Mouse (Mus musculus): ENCODE data around the gene Lsp1. TPM values are rescaled to one million over a fixed set of nuclear protein-coding genes. Genes with fewer than 3 reads are reported as not detected.

Gene Lsp1
- polyA plus RNA-seq, 1 experiment = 298 TPM

DNA sequence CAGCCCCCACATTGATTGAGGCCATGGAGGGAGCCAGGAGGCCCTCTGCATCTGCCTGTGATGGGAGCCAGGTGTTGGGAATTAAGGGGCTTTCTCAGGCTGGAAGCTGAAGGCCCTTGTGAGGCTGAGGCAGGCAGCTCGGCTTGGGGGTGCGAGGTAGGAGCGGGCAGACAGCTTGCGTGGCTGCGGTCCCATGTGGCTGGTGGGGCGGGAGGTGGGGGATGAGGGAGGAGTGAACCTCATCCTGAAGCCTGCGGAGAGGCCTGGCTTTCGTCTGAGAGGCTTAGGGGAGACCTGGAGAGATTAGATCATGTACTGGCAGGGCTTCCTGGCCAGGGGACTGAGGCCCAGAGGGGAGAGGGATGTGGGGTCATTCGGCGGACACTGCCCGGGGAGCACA lies 22.5 kb downstream of the Lsp1 start:
- Histone ChIP-seq H3K36me3 (ENCODE audit: control insufficient read depth, insufficient read depth) (peaks cover 34% of the 10 kb centered on the region), H3K79me2 (ENCODE audit: control insufficient read depth, insufficient read depth) (peaks cover 39% of the 10 kb centered on the region), H3K4me2 (ENCODE audit: low read depth) (no peak overlapping the region), H3K4me3 (no peak overlapping the region), H3ac (ENCODE audit: control insufficient read depth, insufficient read length) (no peak overlapping the region), H3K27me3 (ENCODE audit: control insufficient read depth, insufficient read depth, insufficient read length) (no peaks in the 10 kb centered on the region)
- TF ChIP-seq TCF3 (IDR thresholded peaks at IDR 0.05; ENCODE audit: insufficient read length, low read depth) (no peak), POLR2A (IDR thresholded peaks at IDR 0.05; ENCODE audit: insufficient read length, low read depth) (peak; percentile 29), MAX (IDR thresholded peaks at IDR 0.05; ENCODE audit: low read depth) (no peak), MYOG (IDR thresholded peaks at IDR 0.05; ENCODE audit: control insufficient read depth in 1 of 3, insufficient read depth in 1 of 3, insufficient read length in 2 of 3, low read depth in 2 of 3) (no peak), E2F4 (IDR thresholded peaks at IDR 0.05; ENCODE audit: insufficient read depth) (no peak), MYOD1 (IDR thresholded peaks at IDR 0.05; ENCODE audit: control insufficient read depth in 1 of 3, insufficient read length in 2 of 3, low read depth in 2 of 3) (no peak)

DNA sequence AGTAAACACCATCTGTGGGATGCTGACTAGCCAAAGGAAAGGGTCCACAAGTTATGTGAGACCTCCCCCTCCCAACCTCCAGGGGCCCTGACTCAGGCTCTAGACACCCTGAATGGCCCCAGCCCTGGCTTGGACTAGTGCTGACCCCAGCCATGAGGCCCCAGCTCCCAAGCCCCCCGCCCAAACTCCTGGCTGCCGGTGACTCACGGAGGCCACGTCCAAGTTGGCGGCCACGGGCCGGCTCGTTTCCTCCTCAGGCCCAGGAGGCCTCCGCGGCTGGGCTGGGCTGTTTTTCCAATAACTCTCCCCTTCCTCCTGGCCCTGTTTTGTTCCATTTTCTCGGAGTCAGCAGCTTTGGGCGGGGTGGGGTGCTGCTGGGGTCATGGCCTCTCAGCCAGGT lies 24.2 kb downstream of the Lsp1 start:
- no peak overlapping the region for H3K4me3 ChIP-seq
- H3K79me2 ChIP-seq (ENCODE audit: control insufficient read depth, insufficient read depth) = peaks cover 22% of the 10 kb centered on the region
- TF ChIP-seq MAX (IDR thresholded peaks at IDR 0.05; ENCODE audit: low read depth) (no peak), CEBPB (IDR thresholded peaks at IDR 0.05; ENCODE audit: insufficient read depth, poor library complexity, severe bottlenecking) (no peak), TCF12 (IDR thresholded peaks at IDR 0.05; ENCODE audit: insufficient read depth, poor library complexity, severe bottlenecking) (no peak), USF1 (IDR thresholded peaks at IDR 0.05; ENCODE audit: low read depth) (no peak), MYOD1 (IDR thresholded peaks at IDR 0.05; ENCODE audit: control insufficient read depth in 1 of 3, insufficient read length in 2 of 3, low read depth in 2 of 3) (no peak), TCF3 (IDR thresholded peaks at IDR 0.05; ENCODE audit: insufficient read length, low read depth) (no peak)
- no peaks in the 10 kb centered on the region for H3K27me3 ChIP-seq (ENCODE audit: control insufficient read depth, insufficient read depth, insufficient read length)
- no peak overlapping the region for H3K4me2 ChIP-seq (ENCODE audit: low read depth)
- peaks cover 39% of the 10 kb centered on the region for H3K36me3 ChIP-seq (ENCODE audit: control insufficient read depth, insufficient read depth)
- no peak overlapping the region for H3ac ChIP-seq (ENCODE audit: control insufficient read depth, insufficient read length)

DNA sequence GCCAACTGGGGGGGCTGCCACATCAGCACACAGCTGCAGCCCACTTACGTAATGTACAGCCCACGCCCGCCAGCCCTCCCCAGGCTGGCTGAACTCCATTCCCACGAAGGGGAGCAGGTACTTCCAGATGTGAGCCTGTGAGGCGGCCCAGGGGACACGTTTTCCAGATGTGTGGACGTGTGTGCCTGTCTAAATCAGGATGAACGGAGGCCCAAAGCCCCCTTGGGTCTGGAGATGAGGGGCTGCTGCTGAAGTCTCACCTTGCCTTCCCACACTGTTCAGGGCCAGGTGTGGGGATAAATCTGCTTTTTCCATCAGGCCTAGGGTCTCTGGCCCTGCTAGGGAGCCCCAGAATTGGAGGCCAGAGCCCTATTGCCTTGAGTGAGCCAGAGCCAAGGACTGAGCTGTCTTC lies 26.1 kb downstream of the Lsp1 start:
- no peak overlapping the region for H3ac ChIP-seq (ENCODE audit: control insufficient read depth, insufficient read length)
- no peaks in the 10 kb centered on the region for H3K27me3 ChIP-seq (ENCODE audit: control insufficient read depth, insufficient read depth, insufficient read length)
- no peak overlapping the region for H3K4me2 ChIP-seq (ENCODE audit: low read depth)
- TF ChIP-seq MAX (IDR thresholded peaks at IDR 0.05; ENCODE audit: low read depth) = no peak
- TF ChIP-seq POLR2AphosphoS2 (IDR thresholded peaks at IDR 0.05; ENCODE audit: insufficient read length, low read depth) = peak; percentile 44
- no peak for TF ChIP-seq MYOG (IDR thresholded peaks at IDR 0.05; ENCODE audit: control insufficient read depth in 1 of 3, insufficient read depth in 1 of 3, insufficient read length in 2 of 3, low read depth in 2 of 3)
- TF ChIP-seq TCF12 (IDR thresholded peaks at IDR 0.05; ENCODE audit: insufficient read depth, poor library complexity, severe bottlenecking) = no peak
- TF ChIP-seq POLR2A (IDR thresholded peaks at IDR 0.05; ENCODE audit: insufficient read length, low read depth) = no peak
- peaks cover 8% of the 10 kb centered on the region for H3K79me2 ChIP-seq (ENCODE audit: control insufficient read depth, insufficient read depth)
- peaks cover 54% of the 10 kb centered on the region for H3K36me3 ChIP-seq (ENCODE audit: control insufficient read depth, insufficient read depth)
- no peak overlapping the region for H3K4me3 ChIP-seq

DNA sequence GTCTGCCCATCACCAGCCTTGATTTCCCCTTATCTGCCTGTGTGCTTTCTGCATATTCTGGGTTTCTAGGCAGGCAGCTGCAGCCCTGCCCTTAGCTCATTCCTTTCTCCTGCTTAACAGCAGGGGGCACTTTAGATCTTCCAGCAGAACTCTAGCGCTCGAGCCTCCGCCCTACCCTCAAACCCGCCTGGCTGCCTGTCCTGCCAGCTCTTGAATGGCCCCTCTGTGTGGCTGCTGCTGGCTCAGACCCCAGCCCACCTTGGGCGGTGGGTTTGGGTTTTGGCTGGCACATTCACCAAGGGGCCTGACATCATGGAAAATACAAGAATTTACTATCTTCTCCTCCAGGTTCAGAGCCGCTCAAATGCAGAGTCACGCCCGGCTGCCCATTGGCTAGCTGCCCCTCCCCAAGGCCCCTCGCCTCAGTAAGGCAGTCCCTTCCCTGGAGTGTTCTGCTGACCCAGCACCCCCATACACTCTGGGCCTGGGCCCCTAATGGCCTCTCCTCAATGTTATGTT lies 26.8 kb downstream of the Lsp1 start:
- Histone ChIP-seq H3K79me2 (ENCODE audit: control insufficient read depth, insufficient read depth) (peaks cover 6% of the 10 kb centered on the region), H3K27me3 (ENCODE audit: control insufficient read depth, insufficient read depth, insufficient read length) (no peaks in the 10 kb centered on the region), H3K36me3 (ENCODE audit: control insufficient read depth, insufficient read depth) (peaks cover 56% of the 10 kb centered on the region), H3K4me2 (ENCODE audit: low read depth) (no peak overlapping the region), H3K4me3 (no peak overlapping the region), H3ac (ENCODE audit: control insufficient read depth, insufficient read length) (no peak overlapping the region)
- no peak for TF ChIP-seq MYOD1 (IDR thresholded peaks at IDR 0.05; ENCODE audit: control insufficient read depth in 1 of 3, insufficient read length in 2 of 3, low read depth in 2 of 3)
- no peak for TF ChIP-seq E2F4 (IDR thresholded peaks at IDR 0.05; ENCODE audit: insufficient read depth)
- TF ChIP-seq REST (IDR thresholded peaks at IDR 0.05; ENCODE audit: insufficient read depth, insufficient read length) = no peak
- no peak for TF ChIP-seq USF1 (IDR thresholded peaks at IDR 0.05; ENCODE audit: low read depth)
- TF ChIP-seq TCF3 (IDR thresholded peaks at IDR 0.05; ENCODE audit: insufficient read length, low read depth) = no peak
- TF ChIP-seq POLR2AphosphoS2 (IDR thresholded peaks at IDR 0.05; ENCODE audit: insufficient read length, low read depth) = no peak
- TF ChIP-seq TCF12 (IDR thresholded peaks at IDR 0.05; ENCODE audit: insufficient read depth, poor library complexity, severe bottlenecking) = no peak
- TF ChIP-seq CEBPB (IDR thresholded peaks at IDR 0.05; ENCODE audit: insufficient read depth, poor library complexity, severe bottlenecking) = no peak
- TF ChIP-seq SRF (IDR thresholded peaks at IDR 0.05; ENCODE audit: control insufficient read depth, insufficient read length, low read depth) = no peak

DNA sequence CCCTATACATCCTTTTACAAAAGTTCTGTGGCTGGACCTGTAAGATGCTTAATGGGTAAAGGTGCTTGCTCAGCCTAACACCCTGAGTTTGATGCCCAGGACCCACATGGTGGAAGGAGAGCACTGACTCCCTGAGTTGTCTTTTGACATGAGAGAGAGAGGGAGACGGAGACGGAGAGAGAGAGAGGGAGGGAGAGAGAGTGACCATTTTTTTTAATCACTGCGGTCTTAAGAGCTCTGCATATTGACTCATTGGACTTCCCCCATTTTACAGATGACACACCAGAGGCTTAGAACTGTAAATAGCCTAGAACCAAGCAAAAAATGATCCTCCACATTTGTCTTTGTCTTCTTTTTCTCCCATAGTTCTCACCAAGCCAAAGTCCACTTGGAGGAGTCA lies 27.4 kb downstream of the Lsp1 start:
- no peak overlapping the region for H3ac ChIP-seq (ENCODE audit: control insufficient read depth, insufficient read length)
- H3K79me2 ChIP-seq (ENCODE audit: control insufficient read depth, insufficient read depth) = no peaks in the 10 kb centered on the region
- no peak overlapping the region for H3K4me3 ChIP-seq
- no peaks in the 10 kb centered on the region for H3K27me3 ChIP-seq (ENCODE audit: control insufficient read depth, insufficient read depth, insufficient read length)
- H3K36me3 ChIP-seq (ENCODE audit: control insufficient read depth, insufficient read depth) = peaks cover 60% of the 10 kb centered on the region
- no peak for TF ChIP-seq MYOD1 (IDR thresholded peaks at IDR 0.05; ENCODE audit: control insufficient read depth in 1 of 3, insufficient read length in 2 of 3, low read depth in 2 of 3)
- no peak for TF ChIP-seq CEBPB (IDR thresholded peaks at IDR 0.05; ENCODE audit: insufficient read depth, poor library complexity, severe bottlenecking)
- TF ChIP-seq SRF (IDR thresholded peaks at IDR 0.05; ENCODE audit: control insufficient read depth, insufficient read length, low read depth) = no peak
- TF ChIP-seq POLR2A (IDR thresholded peaks at IDR 0.05; ENCODE audit: insufficient read length, low read depth) = no peak
- H3K4me2 ChIP-seq (ENCODE audit: low read depth) = no peak overlapping the region

Measured in myocyte (in vitro differentiated cells).